Mouse (Mus musculus) thymus, postnatal 10 days (tissue): ENCODE measurements around the gene Trim63.
"Not testable (repeated sequence)": the region's sequence is repeated elsewhere in the genome, so short reads cannot be mapped to it uniquely, and the experiment has no call there.

Experiments
- DNase-seq, 2 experiments: peaks; one replicate each; pipeline ENCODE4 v3.0.0; 2021; ENCODE audit warnings: low spot score in 2 of 2

Gene Trim63

GRCm38 (mm10) chr4:134314876-134315275 is at the start of gene Trim63:
TSS of gene Trim63 (plus strand) at chr4:134315120.
- DNase-seq: no peak

GRCm38 (mm10) chr4:134265860-134266585 is 48.9 kb upstream of the Trim63 start:
- DNase-seq: no peak

- DNase-seq: no peak
Observed at GRCm38 (mm10) chr4:134268102-134268655, 46.7 kb upstream of the Trim63 start.

GRCm38 (mm10) chr4:134269622-134270021 is 45.3 kb upstream of the Trim63 start:
- not testable (repeated sequence) for DNase-seq

- no peak for DNase-seq
Observed at GRCm38 (mm10) chr4:134271979-134272378, 42.9 kb upstream of the Trim63 start.

- no peak for DNase-seq
Observed at GRCm38 (mm10) chr4:134272731-134273416, 42.0 kb upstream of the Trim63 start.

GRCm38 (mm10) chr4:134273417-134274345 is 41.2 kb upstream of the Trim63 start:
- DNase-seq: peak; percentile 69 to 76

GRCm38 (mm10) chr4:134284942-134285341 is 30.0 kb upstream of the Trim63 start:
- no peak for DNase-seq

- peak in 1 of 2 experiments; percentile 42 for DNase-seq
Observed at GRCm38 (mm10) chr4:134286226-134287167, 28.4 kb upstream of the Trim63 start.

GRCm38 (mm10) chr4:134287168-134287564 is 27.8 kb upstream of the Trim63 start:
- peak; percentile 93 to 99 for DNase-seq

GRCm38 (mm10) chr4:134287575-134288025 is 27.3 kb upstream of the Trim63 start, which contains the start of gene Pdik1l:
TSS of gene Pdik1l (minus strand) at chr4:134287895.
- DNase-seq: peak; percentile 79 to 83

- no peak for DNase-seq
Observed at GRCm38 (mm10) chr4:134288397-134289256, 26.3 kb upstream of the Trim63 start.

GRCm38 (mm10) chr4:134292067-134292466 is 22.9 kb upstream of the Trim63 start:
- peak; percentile 66 to 85 for DNase-seq

GRCm38 (mm10) chr4:134293061-134293691 is 21.7 kb upstream of the Trim63 start:
- no peak for DNase-seq

GRCm38 (mm10) chr4:134293692-134294163 is 21.2 kb upstream of the Trim63 start:
- no peak for DNase-seq

- not testable (repeated sequence) for DNase-seq
Observed at GRCm38 (mm10) chr4:134296096-134296495, 18.8 kb upstream of the Trim63 start.

GRCm38 (mm10) chr4:134296523-134296922 is 18.4 kb upstream of the Trim63 start:
- no peak for DNase-seq

GRCm38 (mm10) chr4:134297369-134297768 is 17.6 kb upstream of the Trim63 start:
- DNase-seq: no peak
